Mouse (Mus musculus) v-Abl transformed pro-B cells (cell line): ENCODE data around the gene Art3.

Experiments used
- in situ Hi-C, 2 experiments: fragments of 400-800 bp; cut with MboI; formaldehyde crosslinking; loops; one replicate each; pipeline ENCODE4 v1.15.1; 2025; ENCODE audit not compliant: unreplicated experiment in 2 of 2

Art3 gene

GRCm38 (mm10) chr5:92331635-92332338, at the start of gene Art3:
Gene Art3 (plus strand): TSS chr5:92331827.
- in situ Hi-C loops: no loop called here

GRCm38 (mm10) chr5:92282571-92282970, 49.1 kb upstream of the Art3 start:
- in situ Hi-C loops: loop anchor here in 1 of 2 experiments (25.0 kb wide), 1 partner anchor 320 kb away; the partner anchor contains the start of gene Rchy1

- in situ Hi-C loops: loop anchor here in 1 of 2 experiments (25.0 kb wide), 1 partner anchor 321 kb away; the partner anchor contains the start of gene Rchy1
Measured at GRCm38 (mm10) chr5:92283107-92283506, 48.5 kb upstream of the Art3 start.

GRCm38 (mm10) chr5:92287840-92288239, 43.8 kb upstream of the Art3 start:
- in situ Hi-C loops: loop anchor here in 1 of 2 experiments (25.0 kb wide), 1 partner anchor 326 kb away; the partner anchor contains the start of gene Rchy1

- in situ Hi-C loops: loop anchor here in 1 of 2 experiments (25.0 kb wide), 1 partner anchor 330 kb away; the partner anchor contains the start of gene Rchy1
Measured at GRCm38 (mm10) chr5:92291652-92292414, 39.8 kb upstream of the Art3 start.

- in situ Hi-C loops: loop anchor here in 1 of 2 experiments (25.0 kb wide), 1 partner anchor 332 kb away; the partner anchor contains the start of gene Rchy1
Measured at GRCm38 (mm10) chr5:92294525-92294924, 37.1 kb upstream of the Art3 start.

GRCm38 (mm10) chr5:92302149-92302840, 29.3 kb upstream of the Art3 start:
- in situ Hi-C loops: loop anchor here (25.0 kb wide), 2 partner anchors 210 to 660 kb away; partner anchors contain the start of gene Scarb2 (in 1 of the 2)

GRCm38 (mm10) chr5:92304291-92304690, 27.3 kb upstream of the Art3 start:
- in situ Hi-C loops: loop anchor here (25.0 kb wide), 2 partner anchors 208 to 658 kb away; partner anchors contain the start of gene Scarb2 (in 1 of the 2)

DNA sequence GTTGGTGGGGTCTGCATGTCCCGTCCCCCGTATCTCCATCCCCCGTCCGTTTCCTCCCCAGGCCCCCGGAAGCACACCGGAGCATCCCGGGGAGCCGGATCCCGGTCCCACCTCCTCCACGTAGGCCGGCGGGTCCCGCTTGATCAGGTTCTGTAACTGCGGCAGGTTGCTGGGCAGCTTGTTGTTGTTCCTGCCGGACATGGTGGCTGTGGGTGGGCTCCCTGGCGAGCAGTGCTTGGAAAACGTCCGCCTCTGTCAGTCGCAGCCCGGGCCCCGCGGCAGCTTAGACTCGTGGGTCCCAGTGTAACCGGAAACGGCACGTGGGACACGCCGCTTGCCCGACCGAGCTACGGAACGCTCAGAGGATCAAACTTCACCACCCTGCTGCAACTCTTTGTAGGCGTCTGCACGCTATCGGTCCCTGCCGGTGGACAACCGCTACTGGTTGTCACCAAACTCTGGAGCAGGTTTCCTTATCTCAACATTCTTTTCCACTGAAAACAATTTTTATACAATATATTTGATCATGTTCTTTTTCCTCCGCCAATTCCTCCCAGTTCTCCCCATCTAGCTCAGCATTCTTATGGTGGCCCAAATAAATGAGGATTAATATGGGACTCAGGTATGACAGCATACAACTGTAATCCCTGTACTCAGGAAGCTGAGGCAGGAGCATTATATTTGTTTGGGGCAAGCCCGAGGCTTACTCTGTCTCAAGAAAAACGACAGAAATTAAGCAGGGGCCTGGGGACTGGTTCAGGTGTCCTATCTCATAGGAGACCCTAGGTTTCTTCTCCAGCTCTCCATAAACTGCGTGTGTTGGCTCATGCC, 21.7 kb upstream of the Art3 start, which contains the start of gene Sdad1:
TSS of gene Sdad1 (minus strand) at position 799 of the 831 bp plus-strand sequence.
- in situ Hi-C loops: loop anchor here (5.0 to 25.0 kb wide), 6 partner anchors 67 to 652 kb away; partner anchors contain the start of gene Scarb2 (in 1 of the 2)

DNA sequence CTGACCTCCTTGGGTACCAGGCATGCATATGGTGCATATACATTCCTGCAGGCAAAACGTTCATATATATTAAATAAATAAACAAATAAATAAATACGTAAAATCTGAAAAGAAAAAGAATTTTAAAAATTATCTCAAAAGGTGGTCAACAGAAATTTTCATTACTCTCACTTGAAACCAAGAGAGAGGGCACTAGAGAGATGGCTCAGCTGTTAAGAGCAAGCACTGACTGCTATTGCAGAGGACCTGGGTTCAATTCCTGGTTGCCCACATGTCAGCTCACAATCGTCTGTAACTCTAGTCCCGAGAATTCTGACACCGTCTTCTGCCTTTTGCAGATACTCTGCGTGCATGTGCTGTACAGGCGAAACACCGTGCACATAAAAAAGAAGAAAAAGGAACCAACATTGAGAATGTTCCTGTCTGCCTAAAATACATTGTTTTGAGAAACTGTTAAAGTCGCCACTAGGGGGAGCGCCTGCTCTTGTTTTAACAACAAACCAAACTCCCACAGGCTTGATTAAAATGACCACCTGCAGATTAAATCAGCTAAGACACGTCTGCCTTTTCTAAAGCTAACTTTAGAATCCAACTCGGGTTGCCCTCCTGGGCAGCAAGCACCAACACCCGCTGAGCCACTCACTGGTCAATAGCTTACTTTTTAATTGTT, 19.4 kb upstream of the Art3 start:
- in situ Hi-C loops: loop anchor here (5.0 to 25.0 kb wide), 6 partner anchors 65 to 650 kb away; partner anchors contain the start of gene Scarb2 (in 1 of the 2)

- in situ Hi-C loops: loop anchor here (5.0 to 25.0 kb wide), 6 partner anchors 64 to 649 kb away; partner anchors contain the start of gene Scarb2 (in 1 of the 2)
Measured at GRCm38 (mm10) chr5:92313776-92314175, 17.9 kb upstream of the Art3 start.

DNA sequence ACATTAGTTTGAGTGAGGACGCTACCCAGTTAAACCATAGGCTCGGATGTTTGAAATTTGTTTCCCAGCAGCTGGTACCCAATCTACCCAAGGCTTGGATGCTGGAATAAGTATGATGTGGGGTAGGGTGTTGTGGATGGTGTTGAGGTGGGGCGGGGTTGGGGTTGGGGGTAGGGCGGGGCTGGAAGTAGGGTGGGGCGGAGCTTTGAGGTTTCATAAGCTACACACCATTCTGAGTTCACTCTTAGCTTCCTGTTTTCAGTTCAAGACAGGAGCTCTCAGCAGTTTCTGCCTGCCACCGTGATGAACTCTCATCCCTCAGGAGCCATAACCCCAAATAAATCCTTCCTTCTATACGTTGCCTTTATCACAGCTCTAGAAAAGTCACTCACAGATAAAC, 13.5 kb upstream of the Art3 start:
- in situ Hi-C loops: loop anchor here (10.0 to 25.0 kb wide), 3 partner anchors 194 to 644 kb away; partner anchors contain the start of gene Scarb2 (in 1 of the 2)

DNA sequence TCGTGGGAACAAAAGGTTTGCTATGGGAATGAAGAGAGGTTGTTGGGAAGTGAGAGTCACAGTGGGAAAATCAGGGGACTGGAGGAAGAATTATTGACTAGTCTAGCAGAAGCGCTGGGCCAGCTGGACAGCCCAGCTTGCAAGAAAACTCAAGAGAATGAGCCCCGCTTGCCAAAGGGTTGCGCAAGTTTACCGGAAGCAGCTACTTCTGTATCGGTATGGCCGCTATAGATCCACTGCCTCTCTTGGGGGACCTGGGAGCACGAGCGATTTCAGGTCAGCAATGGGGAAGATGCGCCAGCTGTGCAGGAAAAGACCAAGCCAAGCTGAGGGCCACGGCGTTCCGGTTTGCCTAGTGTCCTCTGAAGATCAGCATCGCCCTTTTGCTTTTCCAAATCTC, 13.0 kb upstream of the Art3 start:
- in situ Hi-C loops: loop anchor here (10.0 to 25.0 kb wide), 3 partner anchors 194 to 644 kb away; partner anchors contain the start of gene Scarb2 (in 1 of the 2)

DNA sequence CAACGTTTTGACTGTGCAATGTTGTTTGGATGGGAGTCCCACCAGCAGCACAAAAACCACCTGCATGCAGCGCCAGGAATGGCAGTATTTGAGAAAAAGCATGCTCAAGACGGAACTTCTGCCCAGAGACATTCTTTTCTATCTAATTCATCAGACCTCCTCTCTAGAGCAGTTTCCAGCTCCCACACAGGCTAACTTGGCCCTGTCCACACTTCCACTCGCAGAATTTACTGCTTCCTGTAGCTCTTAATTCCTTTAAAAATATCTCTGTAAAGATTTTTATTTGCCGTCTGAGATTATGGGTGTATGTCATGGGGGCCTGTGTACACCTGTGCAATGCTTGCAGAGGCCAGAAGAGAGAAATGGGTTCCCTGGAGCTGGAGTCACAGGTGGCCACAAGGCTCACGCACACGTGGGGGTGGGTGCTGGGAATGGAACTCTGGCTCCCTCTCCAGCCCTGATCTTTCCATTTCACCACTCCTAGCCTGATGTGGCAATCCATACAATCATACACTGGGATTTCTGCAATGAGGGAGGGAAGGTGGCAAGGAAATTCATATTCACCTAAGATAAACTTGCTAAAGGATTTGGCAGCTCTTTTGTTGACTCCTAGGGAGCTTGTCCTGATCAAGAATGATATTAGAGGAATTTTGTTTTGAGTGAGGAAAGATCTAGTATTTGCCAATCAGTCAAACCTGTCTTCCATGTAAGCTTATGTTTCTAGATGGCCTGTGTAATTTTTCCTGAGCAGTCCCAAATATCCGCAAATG, 9.8 kb upstream of the Art3 start:
- in situ Hi-C loops: loop anchor here (25.0 kb wide), 2 partner anchors 190 to 640 kb away; partner anchors contain the start of gene Scarb2 (in 1 of the 2)

DNA sequence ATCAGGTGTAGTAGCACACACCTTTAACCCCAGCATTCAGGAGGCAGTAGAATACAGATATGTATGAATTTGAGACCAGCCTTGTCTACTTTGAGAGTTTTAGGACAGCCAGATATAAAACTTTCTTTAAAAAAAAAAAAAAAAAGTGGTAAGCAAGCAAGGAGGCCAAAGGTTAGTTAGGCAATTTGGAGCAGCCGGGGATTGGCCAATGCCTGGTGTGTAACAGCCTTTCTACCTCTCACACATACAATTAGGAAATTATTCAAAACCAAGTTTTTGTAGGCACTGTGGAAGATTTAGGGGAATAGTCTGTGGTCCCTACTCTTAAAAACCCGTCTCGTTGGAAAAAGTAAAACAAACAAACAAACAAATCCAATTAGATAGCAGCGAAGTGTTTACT, 9.0 kb upstream of the Art3 start:
- in situ Hi-C loops: loop anchor here (25.0 kb wide), 2 partner anchors 190 to 640 kb away; partner anchors contain the start of gene Scarb2 (in 1 of the 2)

DNA sequence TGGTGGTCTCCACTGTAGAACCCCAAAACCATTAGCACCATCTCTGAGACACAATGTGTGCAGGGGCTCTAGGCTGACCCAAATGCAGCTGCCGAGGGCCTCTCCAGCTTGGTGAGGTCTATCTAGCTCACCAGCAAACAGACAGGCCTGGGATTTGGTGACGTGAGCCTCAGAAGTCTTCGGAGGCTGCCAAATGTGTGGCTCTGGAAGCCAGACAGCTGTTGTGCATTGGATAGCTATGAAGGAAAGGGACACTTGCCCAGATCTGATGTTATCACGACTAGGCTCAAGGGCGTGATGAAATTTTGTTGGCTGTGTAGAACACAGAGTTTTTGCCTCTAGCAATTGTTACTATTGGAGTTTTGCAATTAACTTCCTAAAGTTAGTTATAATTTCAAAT, 8.4 kb upstream of the Art3 start:
- in situ Hi-C loops: loop anchor here (25.0 kb wide), 2 partner anchors 189 to 639 kb away; partner anchors contain the start of gene Scarb2 (in 1 of the 2)

GRCm38 (mm10) chr5:92327367-92327766, 4.3 kb upstream of the Art3 start:
- in situ Hi-C loops: no loop called here
